Mouse (Mus musculus) right cerebral cortex, postnatal 4 days (tissue): ENCODE results near the gene Bcl9.

Experiments
- DNase-seq: peaks from one replicate; pipeline ENCODE4 v3.0.0-alpha.2; 2022

Bcl9 gene

GRCm38 (mm10) chr3:97294334-97294733 is 3.4 kb downstream of the Bcl9 start:
- no peak for DNase-seq

GRCm38 (mm10) chr3:97284878-97285277 is 12.8 kb downstream of the Bcl9 start:
- no peak for DNase-seq

DNA sequence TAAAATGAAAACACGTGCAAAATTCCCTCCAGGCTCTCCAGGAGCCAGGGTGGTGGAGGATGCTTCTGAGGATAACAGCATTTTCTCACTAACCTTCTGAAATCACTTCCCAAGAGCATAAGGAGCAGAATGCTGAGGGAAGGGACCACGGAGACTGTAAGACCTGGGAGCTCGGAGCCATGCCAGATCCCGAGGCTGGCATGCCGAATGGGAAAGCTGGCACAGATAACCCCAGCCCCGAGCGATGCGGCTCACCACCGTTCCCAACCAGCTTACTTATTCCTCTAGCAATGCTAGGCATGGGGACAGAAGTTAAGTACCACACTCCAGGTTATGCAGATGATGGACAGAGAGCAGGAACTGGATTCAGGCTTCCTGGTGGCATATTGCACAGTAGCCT is 13.7 kb downstream of the Bcl9 start:
- peak; percentile 18 for DNase-seq

DNA sequence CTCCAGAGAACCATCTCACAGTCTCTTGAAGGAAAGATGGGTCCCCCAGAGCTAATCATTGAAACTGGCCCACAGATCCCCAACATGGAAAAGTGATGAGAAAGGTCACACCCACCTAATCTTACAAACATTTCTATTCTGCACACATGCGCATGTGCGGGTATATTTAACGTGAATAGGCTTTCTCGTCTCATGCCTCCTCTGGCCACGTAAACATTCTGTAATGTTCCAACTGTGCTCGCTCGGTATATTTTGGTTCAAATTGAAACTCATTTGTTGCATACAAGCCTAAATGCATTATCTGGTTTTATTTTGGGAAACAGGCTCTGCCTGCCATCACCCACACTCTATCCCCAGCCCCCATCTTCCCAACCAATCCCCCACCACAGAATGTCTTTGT is 16.3 kb downstream of the Bcl9 start:
- no peak for DNase-seq

DNA sequence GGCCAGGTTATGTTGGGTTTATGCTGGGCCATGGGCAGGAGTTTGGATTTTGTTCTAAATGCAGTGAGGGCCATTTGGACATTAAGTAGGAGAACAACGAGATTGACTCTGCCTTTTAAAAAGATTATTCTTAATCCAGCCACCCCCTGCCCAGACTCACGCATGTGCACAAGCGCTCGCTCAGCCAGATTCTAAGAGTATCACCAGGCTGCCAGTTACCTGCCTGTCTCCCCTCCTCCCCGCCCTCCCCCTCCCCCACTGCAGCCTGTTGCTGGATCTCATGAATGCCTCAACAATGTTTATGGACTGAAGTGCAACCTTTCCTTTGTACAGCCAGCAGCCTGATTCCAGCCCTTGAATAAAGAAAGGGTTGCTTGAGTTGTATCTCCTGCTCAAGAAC is 22.0 kb downstream of the Bcl9 start:
- no peak for DNase-seq

- no peak for DNase-seq
Measured at GRCm38 (mm10) chr3:97274516-97275230, 23.0 kb downstream of the Bcl9 start.

DNA sequence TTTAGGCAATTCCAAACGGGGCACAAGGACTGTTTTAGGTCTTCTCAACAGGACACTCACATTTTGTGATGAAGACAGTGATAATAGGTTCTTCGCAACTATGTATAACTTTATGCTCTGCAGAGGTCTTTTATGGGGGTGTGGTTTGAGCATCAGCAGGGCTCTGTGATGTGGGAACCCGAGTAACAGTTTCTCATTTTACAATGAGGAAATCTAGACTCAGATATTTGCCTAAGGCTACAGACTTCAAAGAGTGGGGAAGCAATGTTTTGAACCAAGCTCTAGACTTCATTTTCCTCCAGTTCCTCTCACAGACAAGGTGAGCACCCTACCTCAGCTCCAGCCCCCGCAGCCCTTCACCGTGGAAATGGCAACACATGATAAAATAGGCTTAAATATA is 23.8 kb downstream of the Bcl9 start:
- no peak for DNase-seq

- no peak for DNase-seq
Measured at GRCm38 (mm10) chr3:97265667-97266415, 31.9 kb downstream of the Bcl9 start.

GRCm38 (mm10) chr3:97262235-97262634 is 35.5 kb downstream of the Bcl9 start:
- no peak for DNase-seq

DNA sequence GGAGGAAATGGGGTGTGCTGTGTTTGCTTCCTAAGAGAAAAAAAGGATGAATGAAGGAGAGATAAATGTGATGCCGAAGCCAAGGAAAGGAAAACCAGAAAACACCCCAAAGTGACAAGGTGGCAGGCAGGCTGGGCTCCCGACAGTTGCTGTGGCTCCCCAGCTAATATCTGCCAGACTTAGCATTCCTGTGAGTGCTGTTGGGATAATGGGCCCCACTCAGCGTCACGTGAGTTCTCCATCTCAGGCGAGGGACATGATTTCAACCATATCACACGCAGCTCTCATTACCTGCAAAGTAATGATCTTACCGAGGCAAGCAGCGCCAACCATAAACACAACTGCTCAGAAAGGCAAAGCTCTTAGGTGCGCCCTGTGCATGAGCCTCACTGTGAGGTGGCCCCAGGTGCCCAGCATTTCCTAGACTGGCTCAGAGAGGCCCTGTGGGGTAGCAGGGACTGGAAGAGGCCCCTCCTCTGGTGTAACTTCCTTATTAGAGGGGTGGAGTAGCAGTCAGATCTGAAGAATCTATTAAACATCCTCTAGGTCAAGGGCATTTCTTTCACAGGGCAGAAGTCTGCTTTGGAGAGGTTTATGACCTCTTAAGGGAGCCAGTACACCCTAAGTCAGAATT is 41.9 kb downstream of the Bcl9 start:
- no peak for DNase-seq

DNA sequence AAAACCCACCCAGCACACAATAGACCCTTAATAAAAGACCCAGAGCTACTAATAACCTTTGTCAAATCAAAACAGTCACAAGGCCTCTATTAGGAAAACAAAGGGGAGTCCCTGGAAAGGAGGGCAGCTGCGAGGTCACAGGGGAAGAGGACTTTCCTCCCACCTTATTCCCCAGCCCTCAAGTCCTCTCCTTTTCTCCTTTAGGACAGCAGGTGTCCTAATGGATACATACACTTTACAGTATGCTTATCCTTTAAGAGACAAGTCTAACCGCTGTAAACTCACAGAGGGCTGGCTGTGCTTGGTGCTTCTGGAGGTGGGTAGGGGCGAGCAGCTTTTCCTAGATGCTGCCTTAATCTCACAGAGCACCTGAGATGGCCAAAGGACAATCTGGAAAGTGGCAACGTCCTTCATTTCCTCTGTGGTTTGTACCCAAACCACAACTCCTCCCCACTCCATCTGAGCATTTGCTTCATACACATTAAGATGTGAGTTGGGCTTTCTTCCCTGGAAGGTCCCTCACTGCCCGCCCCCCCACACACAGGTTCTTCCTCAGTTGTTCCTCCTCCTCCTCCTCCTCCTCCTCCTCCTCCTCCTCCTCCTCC is 42.8 kb downstream of the Bcl9 start:
- DNase-seq, result no peak

DNA sequence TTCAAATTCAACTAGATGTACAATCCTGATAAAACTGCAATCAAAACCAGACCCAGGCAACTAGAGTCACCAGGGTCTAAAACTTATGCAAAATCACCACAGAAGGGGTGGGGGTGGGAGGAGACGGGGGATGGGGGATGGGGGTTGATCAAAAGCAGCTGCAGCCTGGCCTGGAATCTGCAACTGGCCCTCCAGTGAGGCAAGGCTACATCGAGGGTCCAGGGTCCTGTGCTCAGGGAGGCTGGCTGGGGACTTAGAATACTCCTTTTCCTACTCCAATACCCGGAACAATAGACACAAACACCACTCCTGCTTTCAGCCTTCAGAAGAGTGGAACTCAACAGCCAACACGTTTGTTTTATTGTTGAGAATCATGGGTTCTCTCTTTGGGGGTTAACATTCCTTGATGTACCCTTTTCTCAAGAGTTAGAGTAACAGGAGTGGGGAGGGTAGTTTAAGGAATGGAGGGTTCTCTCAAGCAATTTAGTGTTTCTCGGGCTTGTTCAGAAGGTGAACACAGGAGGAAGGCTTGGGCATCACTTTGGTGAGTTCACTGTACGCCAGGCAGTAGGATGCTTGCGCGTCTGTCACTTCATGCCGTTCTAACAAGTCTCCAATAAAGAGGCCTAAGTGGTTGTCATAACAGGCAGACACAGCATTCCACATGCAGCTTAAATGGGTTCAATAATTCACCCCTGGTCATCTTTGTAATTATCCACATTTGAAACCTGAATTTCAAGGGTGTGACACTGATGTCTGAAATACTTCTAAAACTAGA is 43.7 kb downstream of the Bcl9 start:
- DNase-seq, result no peak

- DNase-seq, result no peak
Measured at GRCm38 (mm10) chr3:97252896-97253295, 44.8 kb downstream of the Bcl9 start.

GRCm38 (mm10) chr3:97242629-97243167 is 55.0 kb downstream of the Bcl9 start:
- no peak for DNase-seq

DNA sequence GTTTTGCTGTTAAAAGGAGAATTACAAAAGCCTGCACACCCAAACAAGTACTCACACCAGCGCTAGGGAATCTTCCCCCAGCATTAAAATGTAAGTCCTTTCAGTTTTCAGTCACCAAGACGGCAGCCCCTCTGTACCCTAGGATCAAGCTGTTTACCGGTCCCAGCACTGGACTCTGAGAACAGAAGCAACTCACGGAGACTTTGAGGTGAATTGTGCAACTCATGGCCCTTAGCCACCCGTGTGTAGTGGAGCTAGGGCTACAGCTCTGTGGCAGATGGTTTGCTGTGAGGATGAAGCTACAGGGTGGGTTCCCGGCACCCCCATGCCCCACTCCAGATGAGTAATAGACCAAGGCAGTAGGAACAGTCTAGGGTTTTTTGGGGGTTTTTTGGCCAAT is 55.9 kb downstream of the Bcl9 start:
- no peak for DNase-seq

DNA sequence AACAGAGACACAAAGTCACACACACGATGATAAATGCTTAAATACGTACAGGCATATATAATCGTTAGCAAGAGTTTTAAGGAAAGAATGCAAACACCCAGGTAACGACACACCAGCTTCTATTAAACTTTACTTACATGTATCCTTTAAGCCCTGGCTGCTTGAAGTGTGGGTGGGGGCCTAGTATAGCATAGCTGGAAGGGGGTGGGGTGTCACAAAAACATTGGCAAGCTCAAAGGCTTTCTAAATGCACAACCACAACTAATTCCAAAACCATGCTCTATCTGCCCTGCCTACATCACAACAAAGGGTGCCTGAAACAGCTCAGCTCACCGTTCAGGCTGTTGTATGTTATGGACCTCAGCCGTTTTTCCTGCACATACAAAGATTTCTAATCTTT is 57.9 kb downstream of the Bcl9 start:
- no peak for DNase-seq

DNA sequence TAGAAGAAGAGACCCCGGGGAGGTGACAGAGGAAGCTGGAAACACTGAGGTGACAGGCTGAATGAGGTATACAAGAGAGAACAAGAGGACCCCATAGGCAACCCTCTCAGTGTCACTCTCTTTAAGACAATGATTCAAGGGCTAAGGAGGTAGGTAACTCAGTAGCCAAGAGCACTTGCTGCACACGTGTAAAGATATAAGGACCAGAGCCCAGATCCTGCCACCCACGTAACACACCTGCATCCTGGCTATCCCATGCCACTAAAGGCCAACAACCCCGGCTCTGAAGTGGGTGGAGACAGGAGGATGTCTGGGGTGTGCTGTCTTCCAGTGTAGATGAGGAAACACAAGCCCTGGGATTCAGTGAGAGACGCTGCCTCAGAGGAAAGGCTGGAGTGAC is 58.4 kb downstream of the Bcl9 start:
- no peak for DNase-seq

GRCm38 (mm10) chr3:97238521-97238920 is 59.2 kb downstream of the Bcl9 start:
- no peak for DNase-seq

DNA sequence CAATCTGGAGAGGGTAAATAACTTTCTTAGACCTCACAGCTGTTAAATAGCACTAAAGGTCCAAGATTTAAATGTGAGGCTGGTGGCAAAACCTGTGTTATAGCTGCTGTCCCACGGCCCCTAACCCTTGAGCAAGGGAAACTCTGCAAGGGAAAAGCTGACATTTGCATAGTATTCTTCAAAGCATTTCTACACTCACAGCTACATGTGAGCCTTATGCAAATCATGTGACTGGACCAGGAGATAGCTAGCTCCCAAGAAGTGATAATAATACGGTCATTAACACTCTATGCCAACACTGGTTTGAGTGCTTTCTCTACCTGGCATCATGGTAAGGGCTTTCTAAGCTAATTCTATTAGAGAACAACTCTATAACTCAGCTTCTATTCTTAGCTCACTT is 60.3 kb downstream of the Bcl9 start:
- DNase-seq, result no peak

DNA sequence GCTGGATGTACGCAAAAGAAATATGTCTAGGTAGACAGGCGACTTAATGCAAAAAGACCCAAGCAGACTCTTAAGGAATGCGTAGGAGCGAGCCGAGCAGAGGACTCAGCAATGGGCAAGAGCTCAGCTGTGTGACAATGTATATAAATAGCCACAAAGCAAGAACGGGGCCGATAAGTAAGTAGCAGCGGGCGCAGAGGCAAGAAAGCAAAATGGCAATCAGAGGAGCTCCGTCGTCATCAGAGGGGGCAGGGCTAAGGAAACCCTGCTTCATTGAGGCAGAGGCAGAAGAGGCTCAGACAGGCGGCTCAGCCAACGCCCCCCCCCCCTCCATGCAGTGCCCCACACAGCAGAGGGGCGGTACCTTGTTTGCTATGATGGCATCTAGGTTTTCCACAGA is 62.9 kb downstream of the Bcl9 start:
- no peak for DNase-seq

DNA sequence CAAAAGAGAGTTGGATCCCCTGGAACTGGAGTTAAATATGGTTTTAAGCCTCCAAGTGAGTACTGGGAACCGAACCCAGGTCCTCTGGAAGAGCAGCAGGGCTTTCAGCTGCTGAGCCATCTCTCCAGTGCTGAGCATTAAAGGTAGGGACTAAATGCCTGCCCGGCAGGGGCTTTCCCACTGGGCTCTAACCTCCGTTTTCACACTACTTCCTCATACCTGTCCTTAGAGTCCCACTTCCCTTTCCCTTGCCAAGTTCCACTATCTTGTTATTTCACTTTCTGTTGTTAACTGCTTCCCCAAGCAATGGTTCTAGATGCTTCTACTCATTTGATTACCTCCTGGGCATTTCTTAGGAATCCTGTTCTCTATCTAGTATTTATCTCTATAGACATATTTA is 65.4 kb downstream of the Bcl9 start:
- no peak for DNase-seq

DNA sequence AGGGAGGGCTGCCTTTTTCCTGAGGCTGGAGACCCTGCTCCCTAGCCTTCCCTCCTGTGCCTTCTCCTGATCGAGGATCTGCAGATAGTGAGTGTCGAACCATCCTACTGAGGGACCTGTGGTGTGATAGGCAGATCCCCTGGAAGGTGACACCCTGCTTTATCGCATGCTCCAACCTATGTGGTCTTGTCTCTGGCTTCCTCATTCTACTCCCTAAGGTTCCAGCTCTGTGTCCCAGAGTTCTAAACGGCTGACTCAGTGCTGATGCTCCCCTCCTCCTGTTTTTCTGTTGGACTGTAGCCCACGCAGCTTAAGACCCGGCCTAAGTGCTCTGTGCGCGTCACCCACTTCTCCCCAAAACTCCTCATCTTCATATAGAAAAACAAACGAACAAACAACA is 65.9 kb downstream of the Bcl9 start:
- no peak for DNase-seq
